Mouse (Mus musculus) neural tube, embryonic 12.5 days (tissue): ENCODE results near the gene Dok4. TPM values are rescaled to one million over a fixed set of nuclear protein-coding genes. Genes with fewer than 3 reads are reported as not detected.
"Not testable (repeated sequence)": the region's sequence is repeated elsewhere in the genome, so short reads cannot be mapped to it uniquely, and the experiment has no call there.

Experiments used
- ATAC-seq: fragments of 200-750 bp; cut with Nextera tagmentation; 2 replicates; pipeline ENCODE4 v1.8.0; 2017; ENCODE audit warnings: low read depth, mild to moderate bottlenecking, moderate TSS enrichment, moderate library complexity; ENCODE audit not compliant: low FRiP score
- H3K27ac ChIP-seq: fragments of 300-500 bp; sonication (generic); 2 replicates; pipeline ENCODE4 v1.5.1; 2016
- H3K27me3 ChIP-seq: fragments of 300-500 bp; sonication (generic); replicated peaks from 2 replicates; pipeline ENCODE4 v1.6.1; 2016; ENCODE audit warnings: mild to moderate bottlenecking
- H3K36me3 ChIP-seq: fragments of 300-500 bp; sonication (generic); 2 replicates; pipeline ENCODE4 v1.6.1; 2016; ENCODE audit warnings: mild to moderate bottlenecking
- H3K4me1 ChIP-seq: fragments of 300-500 bp; sonication (generic); 2 replicates; pipeline ENCODE4 v1.6.1; 2016
- H3K4me2 ChIP-seq: fragments of 300-500 bp; sonication (generic); replicated peaks from 2 replicates; pipeline ENCODE4 v1.6.1; 2016; ENCODE audit warnings: mild to moderate bottlenecking
- H3K4me3 ChIP-seq: fragments of 300-500 bp; sonication (generic); 2 replicates; pipeline ENCODE4 v1.5.1; 2016
- H3K9ac ChIP-seq: fragments of 300-500 bp; sonication (generic); 2 replicates; pipeline ENCODE4 v1.6.1; 2016; ENCODE audit warnings: mild to moderate bottlenecking
- H3K9me3 ChIP-seq: fragments of 300-500 bp; sonication (generic); 2 replicates; pipeline ENCODE4 v1.6.1; 2016; ENCODE audit warnings: mild to moderate bottlenecking
- WGBS: fragments of 180-500 bp; shearing (Covaris S2); methylation state at CpG from one replicate; pipeline ENCODE4 v1.1.7; 2016; 5-methylcytosine and 5-hydroxymethylcytosine counted together
- polyA plus RNA-seq: library from polyadenylated mRNA; unstranded; fragments of >200 nt; fragmentation: Nextera tagmentation; extraction: Ambion mirVana; gene quantifications from 2 replicates; pipeline ENCODE4 v1.2.1, GENCODE M21; 2016

Dok4 gene
- polyA plus RNA-seq, 1 experiment from 2014 or later, result 41.8 TPM

DNA sequence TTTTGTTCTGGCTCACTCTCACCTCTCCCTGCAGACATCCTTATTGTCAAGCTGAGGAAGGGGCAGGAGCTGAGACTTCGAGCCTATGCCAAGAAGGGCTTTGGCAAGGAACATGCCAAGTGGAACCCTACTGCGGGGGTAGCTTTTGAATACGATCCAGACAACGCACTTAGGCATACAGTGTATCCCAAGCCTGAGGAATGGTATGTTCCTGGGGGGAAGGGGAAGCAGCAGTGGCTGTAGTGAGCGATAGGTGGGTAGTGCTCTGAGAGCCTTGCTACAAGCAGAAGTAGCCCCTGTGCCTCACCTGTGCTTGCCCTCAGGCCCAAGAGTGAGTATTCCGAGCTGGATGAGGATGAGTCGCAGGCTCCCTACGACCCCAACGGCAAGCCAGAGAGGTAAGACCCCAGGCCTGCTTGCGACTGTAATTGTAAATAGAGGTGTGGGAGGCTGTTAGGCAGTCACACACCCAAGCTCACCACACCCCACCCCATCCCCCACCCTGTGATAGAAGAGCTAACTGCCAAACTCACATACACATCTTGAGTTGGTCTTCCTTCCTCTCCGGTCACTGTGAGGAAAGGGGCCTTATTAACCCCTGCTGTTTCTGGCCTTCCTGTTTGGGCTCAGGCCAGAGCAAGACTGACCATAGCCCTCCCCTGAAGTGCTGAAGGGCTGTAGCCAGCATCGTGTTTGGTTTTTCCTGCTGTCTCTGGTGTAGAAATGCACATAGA lies 13.5 kb downstream of the Dok4 start:
- Histone ChIP-seq H3K27ac (no peak overlapping the region), H3K4me3 (no peak overlapping the region), H3K36me3 (peaks cover 64% of the 10 kb centered on the region), H3K9ac (no peak overlapping the region), H3K9me3 (no peaks in the 10 kb centered on the region), H3K27me3 (no peaks in the 10 kb centered on the region), H3K4me2 (no peak overlapping the region), H3K4me1 (peaks cover 4% of the 10 kb centered on the region)
- ATAC-seq, result no peak
- 93% methylated on average over 12 of the region's 12 CpGs for WGBS

DNA sequence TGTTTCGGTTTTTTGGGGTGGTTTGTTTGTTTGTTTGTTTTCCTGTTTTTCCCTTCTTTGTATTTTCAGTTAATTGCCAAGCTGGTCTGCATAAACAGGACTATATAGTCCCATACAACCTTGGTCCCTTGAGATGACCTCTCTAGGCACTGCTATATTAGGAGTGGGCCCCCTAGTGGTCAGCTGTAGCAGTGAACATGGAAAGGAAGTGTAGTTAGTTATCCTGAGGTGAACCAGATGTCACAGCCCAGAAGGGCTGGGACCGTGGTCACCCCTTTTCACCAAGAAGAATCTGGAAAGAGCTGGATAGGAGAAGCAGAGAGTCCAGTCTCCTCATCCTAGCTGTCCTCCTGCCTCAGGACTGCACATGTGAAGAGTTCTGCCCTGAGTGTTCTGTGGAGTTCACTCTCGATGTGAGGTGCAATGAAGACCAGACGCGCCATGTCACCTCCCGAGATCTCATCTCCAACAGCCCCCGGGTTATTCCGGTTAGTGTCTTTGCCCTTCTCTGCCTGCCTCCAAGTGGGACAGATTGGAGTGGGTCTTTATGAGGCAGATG lies 14.7 kb downstream of the Dok4 start:
- WGBS, result 83% methylated on average over 8 of the region's 8 CpGs
- H3K27ac ChIP-seq, result no peak overlapping the region
- H3K36me3 ChIP-seq, result peaks cover 57% of the 10 kb centered on the region
- no peak for ATAC-seq
- H3K9ac ChIP-seq, result no peak overlapping the region
- H3K4me1 ChIP-seq, result peaks cover 4% of the 10 kb centered on the region
- no peaks in the 10 kb centered on the region for H3K9me3 ChIP-seq
- H3K27me3 ChIP-seq, result no peaks in the 10 kb centered on the region
- no peak overlapping the region for H3K4me3 ChIP-seq
- no peak overlapping the region for H3K4me2 ChIP-seq

DNA sequence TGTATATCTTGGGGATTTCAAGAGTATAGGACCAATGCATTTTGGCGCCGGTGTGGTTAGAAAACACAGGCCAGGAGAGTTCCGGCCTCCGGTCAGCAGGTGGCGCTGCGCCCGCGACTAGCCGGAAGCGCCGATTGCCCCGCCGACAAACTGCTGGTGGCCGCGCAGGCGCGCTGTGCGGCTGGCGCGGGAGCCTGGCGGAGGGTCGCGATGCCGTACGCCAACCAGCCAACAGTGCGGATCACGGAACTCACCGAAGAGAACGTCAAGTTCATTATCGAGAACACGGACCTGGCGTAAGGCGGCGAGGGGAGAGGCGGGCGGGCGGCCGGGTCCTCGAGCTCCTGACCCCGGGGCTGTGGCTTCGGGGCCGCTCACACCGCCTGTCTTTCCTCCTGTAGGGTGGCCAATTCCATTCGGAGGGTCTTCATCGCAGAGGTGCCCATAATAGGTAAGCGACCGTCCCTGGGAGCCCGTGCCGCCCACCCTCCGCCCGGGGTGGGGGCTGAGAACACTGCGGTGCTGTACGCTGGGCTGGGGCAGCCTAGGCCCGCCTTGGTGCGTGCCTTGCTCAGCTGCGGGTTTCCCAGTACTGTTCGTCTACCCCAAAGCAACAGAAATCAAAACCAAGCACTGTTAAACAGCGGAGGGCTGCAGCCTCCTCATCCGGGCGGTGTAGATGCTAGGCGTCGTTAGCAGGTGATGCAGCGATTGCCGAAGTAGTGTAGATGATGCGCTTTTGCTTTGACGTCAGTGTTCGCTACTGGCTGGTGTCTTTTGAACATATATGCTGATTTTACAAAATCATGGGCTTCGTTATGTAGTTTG lies 18.6 kb downstream of the Dok4 start, which contains the start of gene Polr2c:
Polr2c (plus strand) TSS at position 105 of the 828 bp plus-strand sequence.
- under 1% methylated on average over 68 of the region's 68 CpGs for WGBS
- Histone ChIP-seq H3K9ac (peak within 1 kb of the TSS; percentile 96), H3K9me3 (no peaks in the 10 kb centered on the region), H3K36me3 (peaks cover 42% of the 10 kb centered on the region), H3K4me3 (peak within 1 kb of the TSS; percentile 94), H3K27me3 (no peaks in the 10 kb centered on the region), H3K4me2 (peak within 1 kb of the TSS; percentile 67), H3K4me1 (peaks cover 4% of the 10 kb centered on the region), H3K27ac (0 out of 2 replicates have a peak within 1 kb of the TSS, but pooled peaks have one; percentile 37)
- ATAC-seq, result peak; percentile 83

DNA sequence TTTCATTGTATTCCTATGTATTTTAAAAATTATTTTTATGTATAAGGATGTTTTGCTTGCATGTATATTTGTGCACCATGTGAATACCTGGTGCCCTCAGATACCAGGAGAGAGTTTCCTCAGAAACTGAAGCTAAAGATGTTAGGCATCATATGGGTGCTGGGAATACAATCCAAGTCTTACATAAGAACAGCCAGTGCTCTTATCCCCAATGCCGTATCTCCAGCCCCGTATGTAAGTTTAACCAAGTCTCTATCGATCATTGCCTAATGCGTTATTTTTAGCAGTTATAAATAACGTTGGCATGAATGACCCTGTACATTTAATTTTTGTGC lies 19.2 kb downstream of the Dok4 start:
- no peaks in the 10 kb centered on the region for H3K9me3 ChIP-seq
- no peak overlapping the region; the same call in 1 of the 2 replicates for H3K9ac ChIP-seq
- peak overlapping the region; percentile 94; the same call in 1 of the 2 replicates for H3K4me3 ChIP-seq
- 34% methylated on average over 5 of the region's 5 CpGs for WGBS
- peaks cover 4% of the 10 kb centered on the region for H3K4me1 ChIP-seq
- H3K27ac ChIP-seq, result no peak overlapping the region
- peak overlapping the region; percentile 67 for H3K4me2 ChIP-seq
- H3K36me3 ChIP-seq, result peaks cover 40% of the 10 kb centered on the region
- ATAC-seq, result peak; percentile 18; the same call in 1 of the 2 replicates
- H3K27me3 ChIP-seq, result no peaks in the 10 kb centered on the region

DNA sequence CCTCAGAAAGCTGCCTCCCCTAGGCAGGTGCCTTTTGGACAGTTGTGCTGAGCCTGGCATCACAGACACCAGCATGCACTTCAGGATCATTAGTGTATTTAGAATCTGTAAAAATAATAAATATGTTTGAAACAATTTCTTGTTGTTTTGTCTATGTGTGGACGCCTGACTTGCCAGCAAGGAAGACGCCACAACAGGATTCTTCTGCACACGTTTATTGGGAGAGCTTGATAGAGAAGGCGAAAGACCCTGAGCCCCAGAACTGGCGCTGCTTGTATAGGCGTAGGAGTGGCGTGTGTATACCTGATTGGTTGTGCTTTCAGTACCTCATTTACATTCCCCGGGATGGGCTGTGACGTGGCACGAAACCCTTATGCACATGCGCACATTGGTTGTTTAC lies 21.4 kb downstream of the Dok4 start:
- not testable (repeated sequence) for H3K9ac ChIP-seq, H3K4me3 ChIP-seq, ATAC-seq, H3K4me2 ChIP-seq, H3K27me3 ChIP-seq, H3K27ac ChIP-seq, H3K9me3 ChIP-seq, H3K4me1 ChIP-seq
- peaks cover 45% of the 10 kb centered on the region for H3K36me3 ChIP-seq
- WGBS, result 89% methylated on average over 11 of the region's 11 CpGs

DNA sequence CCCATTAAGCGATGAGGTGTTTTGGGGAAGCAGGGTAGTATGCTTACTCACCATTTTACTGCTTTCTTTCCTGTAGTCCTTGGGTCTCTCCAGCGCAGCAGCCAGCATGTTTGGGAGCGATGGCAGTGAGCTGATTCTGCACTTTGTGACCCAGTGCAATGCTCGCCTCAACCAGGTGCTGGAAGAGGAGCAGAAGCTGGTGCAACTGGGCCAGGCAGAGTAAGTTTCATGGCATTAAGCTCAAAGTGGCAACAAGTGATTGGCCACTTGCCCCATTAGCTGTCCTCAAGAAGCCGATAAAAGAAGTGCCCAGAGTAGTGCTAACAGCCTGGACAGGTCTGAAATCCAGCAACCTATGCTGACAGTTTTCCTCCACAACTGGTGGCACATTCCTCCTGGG lies 26.1 kb downstream of the Dok4 start:
- H3K4me1 ChIP-seq, result no peaks in the 10 kb centered on the region
- H3K9ac ChIP-seq, result no peak overlapping the region
- no peaks in the 10 kb centered on the region for H3K9me3 ChIP-seq
- no peak overlapping the region for H3K4me3 ChIP-seq
- ATAC-seq, result no peak
- no peak overlapping the region for H3K27ac ChIP-seq
- H3K36me3 ChIP-seq, result peaks cover 55% of the 10 kb centered on the region
- 93% methylated on average over 5 of the region's 5 CpGs for WGBS
- no peaks in the 10 kb centered on the region for H3K27me3 ChIP-seq
- no peak overlapping the region for H3K4me2 ChIP-seq

DNA sequence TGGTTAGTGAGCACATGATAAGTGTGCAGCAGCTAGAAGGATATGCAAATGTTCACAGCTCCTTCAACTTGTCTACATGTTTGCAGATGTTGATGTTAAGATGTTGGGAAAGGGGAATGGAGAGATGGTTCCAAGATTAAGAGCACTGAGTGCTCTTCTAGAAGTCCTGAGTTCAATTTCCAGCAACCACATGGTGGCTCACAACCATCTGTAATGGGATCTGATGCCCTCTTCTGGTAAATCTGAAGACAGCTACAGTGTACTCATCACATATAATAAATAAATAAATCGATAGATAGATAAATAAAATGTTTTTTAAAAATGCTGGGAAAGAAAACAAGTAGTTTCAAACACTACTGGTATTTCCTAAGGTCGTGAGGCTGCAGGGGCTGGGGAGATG lies 34.9 kb downstream of the Dok4 start:
- Histone ChIP-seq H3K9me3 (no peaks in the 10 kb centered on the region), H3K36me3 (peaks cover 13% of the 10 kb centered on the region), H3K27ac (no peak overlapping the region), H3K4me3 (no peak overlapping the region), H3K4me1 (peaks cover 12% of the 10 kb centered on the region), H3K27me3 (no peaks in the 10 kb centered on the region), H3K4me2 (no peak overlapping the region), H3K9ac (no peak overlapping the region)
- WGBS, result 58% methylated on average over 2 of the region's 2 CpGs
- no peak for ATAC-seq

DNA sequence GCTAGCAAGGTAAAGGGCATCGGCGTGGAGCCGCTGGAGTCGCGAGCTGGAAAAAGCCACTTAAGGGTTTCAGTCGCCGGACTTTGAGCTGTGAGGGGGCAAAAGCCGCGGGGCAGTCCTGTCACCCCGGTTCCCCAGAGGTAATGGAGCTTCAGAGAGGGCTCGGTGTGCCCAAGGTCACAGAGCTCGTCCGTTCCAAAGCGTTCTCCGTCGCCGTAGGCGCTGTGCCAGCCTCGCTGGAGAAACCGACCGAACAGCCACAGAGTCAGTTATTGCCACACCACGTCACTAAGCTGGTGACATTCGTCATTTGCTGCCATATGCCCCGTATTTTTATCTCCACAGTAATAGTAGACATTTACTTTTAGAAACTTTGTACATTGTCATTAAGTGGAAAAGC lies 37.5 kb downstream of the Dok4 start:
- peak overlapping the region; percentile 90 for H3K9ac ChIP-seq
- peaks cover 12% of the 10 kb centered on the region for H3K4me1 ChIP-seq
- no peaks in the 10 kb centered on the region for H3K27me3 ChIP-seq
- H3K27ac ChIP-seq, result peak overlapping the region; percentile 86
- peak; percentile 74 for ATAC-seq
- under 1% methylated on average over 24 of the region's 24 CpGs for WGBS
- peak overlapping the region; percentile 91 for H3K4me3 ChIP-seq
- no peaks in the 10 kb centered on the region for H3K9me3 ChIP-seq
- H3K36me3 ChIP-seq, result no peaks in the 10 kb centered on the region
- H3K4me2 ChIP-seq, result peak overlapping the region; percentile 85

DNA sequence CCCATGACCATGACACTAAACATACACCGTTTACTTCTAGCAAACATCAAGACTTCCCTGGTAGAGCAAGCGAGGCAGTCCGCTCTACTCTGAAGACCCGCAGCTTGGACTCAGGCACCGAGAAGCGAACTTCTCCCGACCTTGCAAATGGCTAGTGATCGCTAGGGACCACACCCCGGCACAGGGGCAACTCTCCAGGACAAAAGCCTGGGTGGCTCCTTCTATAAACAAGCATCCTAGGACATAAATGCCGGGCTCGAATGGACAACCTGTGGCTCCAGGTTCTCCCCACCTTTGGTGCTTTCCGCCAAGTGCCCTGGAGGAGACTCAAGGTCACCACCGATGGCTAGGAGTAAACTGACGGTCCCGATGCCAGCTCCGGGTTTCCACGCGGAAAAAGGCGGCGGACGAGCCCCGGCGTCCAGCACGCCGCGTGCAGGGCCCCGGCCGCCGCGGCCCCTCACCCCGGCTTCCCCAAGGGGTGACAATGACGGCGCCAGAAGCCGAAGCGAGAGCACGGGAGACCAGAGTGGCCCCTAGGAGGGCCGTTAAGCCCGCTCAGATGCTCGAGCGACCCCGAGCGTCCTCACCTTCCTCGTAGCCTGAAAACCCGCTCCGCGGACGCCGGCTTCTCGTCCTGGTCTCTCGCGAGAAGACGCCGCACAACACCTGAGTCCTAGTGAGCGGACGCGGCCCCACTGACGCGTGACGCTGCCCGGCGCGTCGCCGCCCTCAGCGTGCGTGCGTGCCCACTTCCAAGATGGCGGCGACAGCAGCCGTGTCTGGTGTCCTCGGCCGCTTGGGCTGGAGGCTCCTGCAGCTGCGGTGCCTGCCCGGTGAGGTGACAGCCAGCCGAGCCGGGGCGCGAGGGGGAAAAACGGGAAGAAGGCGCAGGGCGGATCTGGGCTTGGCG lies 38.2 kb downstream of the Dok4 start, which contains the start of the genes Coq9 and Ciapin1:
Coq9 (plus strand) TSS at position 660 of the 913 bp plus-strand sequence.
Ciapin1 (minus strand) TSS at position 697 of the 913 bp plus-strand sequence.
- Histone ChIP-seq H3K4me3 (peak within 1 kb of the TSS; percentile 91), H3K4me1 (peaks cover 12% of the 10 kb centered on the region), H3K27me3 (no peaks in the 10 kb centered on the region), H3K27ac (peak within 1 kb of the TSS; percentile 86), H3K9ac (peak within 1 kb of the TSS; percentile 90), H3K36me3 (no peaks in the 10 kb centered on the region), H3K4me2 (peak within 1 kb of the TSS; percentile 85), H3K9me3 (no peaks in the 10 kb centered on the region)
- peak; percentile 98 for ATAC-seq
- WGBS, result under 1% methylated on average over 82 of the region's 82 CpGs

DNA sequence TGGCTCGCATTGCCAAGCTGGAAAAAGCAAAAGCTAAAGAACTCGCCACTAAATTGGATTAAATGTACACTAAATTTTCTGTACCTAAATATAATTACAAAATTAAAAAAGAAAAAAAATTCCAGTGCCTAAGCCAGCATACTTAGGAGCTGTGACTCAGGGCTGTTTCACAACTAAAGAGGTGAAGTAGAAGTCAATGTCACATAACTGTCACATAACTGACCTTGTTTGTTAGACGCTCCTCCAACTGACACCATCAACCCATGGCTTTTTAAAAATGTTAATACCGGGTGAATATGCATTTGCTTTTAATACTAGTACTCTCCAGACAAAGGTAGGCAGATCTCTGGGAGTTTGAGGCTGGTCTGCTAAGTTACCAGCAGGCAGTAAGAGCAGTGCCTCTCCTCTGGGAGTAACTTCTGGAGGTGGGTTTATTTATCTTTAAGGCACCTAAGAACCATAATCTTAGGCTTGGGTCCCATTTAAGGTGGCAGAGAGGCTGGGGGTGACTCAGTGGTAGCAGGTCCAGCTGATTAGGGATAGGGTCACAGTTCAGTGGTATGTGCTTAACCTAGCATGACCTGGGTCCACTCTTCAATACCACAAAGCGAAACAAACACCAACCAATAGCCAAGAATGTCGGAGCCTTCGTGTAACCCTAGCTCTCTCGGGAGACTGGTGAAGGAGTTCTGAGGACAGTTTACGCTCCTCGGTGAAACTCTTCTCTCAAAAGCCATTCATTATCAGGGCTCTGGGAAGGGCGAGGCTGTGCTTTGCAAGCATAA lies 39.5 kb downstream of the Dok4 start:
- no peak overlapping the region for H3K27ac ChIP-seq
- peak overlapping the region; percentile 85 for H3K4me2 ChIP-seq
- H3K4me3 ChIP-seq, result peak overlapping the region; percentile 91; the same call in 1 of the 2 replicates
- peaks cover 12% of the 10 kb centered on the region for H3K4me1 ChIP-seq
- H3K27me3 ChIP-seq, result no peaks in the 10 kb centered on the region
- H3K36me3 ChIP-seq, result peaks cover 7% of the 10 kb centered on the region
- ATAC-seq, result no peak
- WGBS, result 76% methylated on average over 11 of the region's 11 CpGs
- H3K9ac ChIP-seq, result 0 out of 2 replicates have a peak overlapping the region, but pooled peaks have one; percentile 90
- no peaks in the 10 kb centered on the region for H3K9me3 ChIP-seq

DNA sequence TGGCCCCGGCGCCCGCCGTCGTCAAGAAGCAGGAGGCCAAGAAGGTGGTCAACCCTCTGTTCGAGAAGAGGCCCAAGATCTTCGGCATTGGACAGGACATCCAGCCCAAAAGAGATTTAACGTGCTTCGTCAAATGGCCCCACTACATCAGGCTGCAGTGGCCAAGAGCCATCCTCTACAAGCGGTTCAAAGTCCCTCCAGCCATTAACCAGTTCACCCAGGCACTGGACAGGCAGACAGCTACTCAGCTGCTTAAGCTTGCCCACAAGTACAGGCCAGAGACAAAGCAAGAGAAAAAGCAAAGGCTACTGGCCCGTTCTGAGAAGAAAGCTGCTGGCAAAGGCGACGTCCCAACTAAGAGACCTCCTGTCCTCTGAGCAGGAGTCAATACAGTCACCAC lies 40.4 kb downstream of the Dok4 start:
- not testable (repeated sequence) for H3K4me3 ChIP-seq, H3K9ac ChIP-seq, ATAC-seq, H3K4me2 ChIP-seq, H3K27ac ChIP-seq, H3K9me3 ChIP-seq, H3K27me3 ChIP-seq
- 97% methylated on average over 13 of the region's 13 CpGs for WGBS
- peaks cover 12% of the 10 kb centered on the region for H3K4me1 ChIP-seq
- peaks cover 15% of the 10 kb centered on the region for H3K36me3 ChIP-seq
